Mouse (Mus musculus) heart, postnatal 14 days (tissue): Measurements from ENCODE around the gene Tmem33. TPM values are rescaled to one million over a fixed set of nuclear protein-coding genes. Genes with fewer than 3 reads are reported as not detected.
A peak's percentile ranks its signal among the peaks of the same experiment; 100 is the strongest.

Experiments used
- DNase-seq, 2 experiments: peaks; one replicate each; pipeline ENCODE4 v3.0.0; 2021 to 2022
- intact Hi-C: fragments of 180-260 bp; cut with DNase I; formaldehyde crosslinking; loops from one replicate; pipeline ENCODE4 v1.15.1; 2025
- long read RNA-seq, 2 experiments: library from polyadenylated mRNA; stranded (forward); transcript quantifications; one replicate each; pipeline ENCODE4 v2.0.0; 2021
- total RNA-seq, 2 experiments: library from RNA; stranded (reverse); gene quantifications; 2 replicates each; pipeline ENCODE4 v1.2.3; 2021

The Tmem33 gene
- total RNA-seq = 10 to 100 TPM; 43.1 to 45.4 TPM
- long read RNA-seq, experiment 1, full-length matches to known transcripts = 56 of 67 reads
- long read RNA-seq, experiment 1, partial matches to known transcripts = 4 of 67 reads
- long read RNA-seq, experiment 1, other reads (novel, unspliced or antisense) = 7 of 67 reads
- long read RNA-seq, experiment 2, full-length matches to known transcripts = 38 of 48 reads
- long read RNA-seq, experiment 2, partial matches to known transcripts = 5 of 48 reads
- long read RNA-seq, experiment 2, other reads (novel, unspliced or antisense) = 5 of 48 reads

GRCm38 (mm10) chr5:67260531-67261371, at the start of gene Tmem33:
TSS of gene Tmem33 (plus strand) at chr5:67260565.
- peak; percentile 89 to 92 for DNase-seq
- intact Hi-C loops = loop anchor here (5.0 kb wide), 1 partner anchor 47 kb away; the partner anchor contains the start of gene Slc30a9

- no peak for DNase-seq
- intact Hi-C loops = no loop called here
Observed at GRCm38 (mm10) chr5:67213168-67213567, 47.2 kb upstream of the Tmem33 start.

- no peak for DNase-seq
- intact Hi-C loops = no loop called here
Observed at GRCm38 (mm10) chr5:67215121-67216030, 45.0 kb upstream of the Tmem33 start.

- DNase-seq = no peak
- intact Hi-C loops = no loop called here
Observed at GRCm38 (mm10) chr5:67216031-67216778, 44.2 kb upstream of the Tmem33 start.

- no peak for DNase-seq
- intact Hi-C loops = no loop called here
Observed at GRCm38 (mm10) chr5:67216779-67217095, 43.6 kb upstream of the Tmem33 start.

- DNase-seq = no peak
- intact Hi-C loops = no loop called here
Observed at GRCm38 (mm10) chr5:67221901-67222300, 38.5 kb upstream of the Tmem33 start.

- intact Hi-C loops = no loop called here
Observed at GRCm38 (mm10) chr5:67222440-67223390, 37.6 kb upstream of the Tmem33 start.

GRCm38 (mm10) chr5:67223391-67224121, 36.8 kb upstream of the Tmem33 start:
- no peak for DNase-seq
- intact Hi-C loops = no loop called here

More at GRCm38 (mm10) chr5:67222440-67223390, 37.6 kb upstream of the Tmem33 start:
- DNase-seq = peak in 1 of 2 experiments; percentile 18

- DNase-seq = no peak
- intact Hi-C loops = no loop called here
Observed at GRCm38 (mm10) chr5:67224122-67224502, 36.3 kb upstream of the Tmem33 start.

GRCm38 (mm10) chr5:67225758-67226157, 34.6 kb upstream of the Tmem33 start:
- no peak for DNase-seq
- intact Hi-C loops = no loop called here

GRCm38 (mm10) chr5:67227261-67227660, 33.1 kb upstream of the Tmem33 start:
- intact Hi-C loops = no loop called here
- DNase-seq = no peak

GRCm38 (mm10) chr5:67227682-67228444, 32.5 kb upstream of the Tmem33 start:
- no peak for DNase-seq
- intact Hi-C loops = loop anchor here (2.0 kb wide), 1 partner anchor 129 kb away; the partner anchor contains the start of gene Phox2b

- no peak for DNase-seq
- intact Hi-C loops = loop anchor here (2.0 kb wide), 1 partner anchor 536 kb away; no protein-coding TSS in a partner anchor
Observed at GRCm38 (mm10) chr5:67234682-67235081, 25.7 kb upstream of the Tmem33 start.

- no peak for DNase-seq
- intact Hi-C loops = loop anchor here (2.0 kb wide), 1 partner anchor 537 kb away; no protein-coding TSS in a partner anchor
Observed at GRCm38 (mm10) chr5:67235462-67235861, 24.9 kb upstream of the Tmem33 start.

- no peak for DNase-seq
- intact Hi-C loops = no loop called here
Observed at GRCm38 (mm10) chr5:67236601-67237000, 23.8 kb upstream of the Tmem33 start.

- intact Hi-C loops = no loop called here
- DNase-seq = peak in 1 of 2 experiments; percentile 38
Observed at GRCm38 (mm10) chr5:67238303-67238702, 22.1 kb upstream of the Tmem33 start.

GRCm38 (mm10) chr5:67241713-67242112, 18.7 kb upstream of the Tmem33 start:
- DNase-seq = no peak
- intact Hi-C loops = no loop called here
